Mouse (Mus musculus): ENCODE data around the gene Zbtb37. TPM values are rescaled to one million over a fixed set of nuclear protein-coding genes. Genes with fewer than 3 reads are reported as not detected.
"Not testable (repeated sequence)": the region's sequence is repeated elsewhere in the genome, so short reads cannot be mapped to it uniquely, and the experiment has no call there.

The Zbtb37 gene
- total RNA-seq, 1 experiment from 2014 or later: 27.0 TPM

DNA sequence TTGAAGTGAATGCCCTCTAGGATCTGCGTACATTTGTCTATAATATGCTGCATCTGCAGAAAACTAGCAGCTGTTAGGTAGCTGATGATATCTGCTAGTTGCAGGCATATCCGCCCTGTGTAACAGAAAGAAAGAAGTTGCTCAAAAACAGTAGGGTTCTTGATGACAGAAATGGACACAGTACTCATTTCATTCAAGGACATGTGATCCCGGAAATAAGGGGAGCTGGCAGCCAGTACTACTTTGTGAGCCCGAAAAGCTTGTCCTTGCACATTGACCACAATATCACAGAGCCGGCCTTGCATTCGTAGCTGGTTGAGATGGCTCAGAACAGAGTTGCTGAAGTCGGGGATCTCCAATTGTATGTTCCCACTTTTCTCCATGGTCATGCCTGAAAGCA, 2.3 kb downstream of the Zbtb37 start:
- peak; percentile 49 for DNase-seq

DNA sequence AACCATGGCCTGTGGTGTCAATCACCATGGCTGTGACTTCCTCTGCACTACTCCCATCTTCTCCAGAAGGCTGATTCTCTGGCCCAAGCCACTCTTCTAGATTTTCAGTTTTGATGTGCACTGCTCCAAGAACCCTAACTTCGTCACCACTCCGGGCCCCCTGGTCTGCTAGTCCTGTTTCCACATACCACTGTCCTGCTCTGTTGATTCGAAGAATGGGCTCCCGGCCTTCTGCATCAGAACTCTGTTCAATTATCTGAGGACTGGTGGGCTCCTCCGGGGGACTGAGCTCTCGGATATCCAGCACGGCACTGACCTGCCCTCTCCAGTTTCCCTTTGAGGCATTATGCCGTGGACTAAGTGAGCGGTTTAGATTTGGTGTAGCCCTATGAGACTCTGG, 2.8 kb downstream of the Zbtb37 start:
- DNase-seq: no peak

DNA sequence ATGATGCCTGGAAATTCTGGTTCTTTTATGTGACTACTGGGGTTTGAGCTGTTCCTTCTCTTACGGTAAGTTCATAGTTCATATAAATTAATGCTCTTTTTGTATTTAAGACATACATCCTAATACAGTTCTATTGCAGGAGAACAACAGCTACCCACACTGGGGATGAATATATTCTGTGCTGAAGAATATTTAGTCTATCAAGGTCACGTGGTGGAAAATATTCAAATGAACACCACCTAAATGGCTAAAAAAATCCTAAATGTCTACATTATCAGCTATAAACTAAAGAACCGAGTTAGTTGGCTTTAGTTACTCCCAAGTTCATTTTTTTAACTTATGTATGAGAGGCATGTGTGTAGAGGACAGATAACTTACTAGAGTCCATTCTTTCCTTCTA, 4.6 kb downstream of the Zbtb37 start:
- DNase-seq: no peak

DNA sequence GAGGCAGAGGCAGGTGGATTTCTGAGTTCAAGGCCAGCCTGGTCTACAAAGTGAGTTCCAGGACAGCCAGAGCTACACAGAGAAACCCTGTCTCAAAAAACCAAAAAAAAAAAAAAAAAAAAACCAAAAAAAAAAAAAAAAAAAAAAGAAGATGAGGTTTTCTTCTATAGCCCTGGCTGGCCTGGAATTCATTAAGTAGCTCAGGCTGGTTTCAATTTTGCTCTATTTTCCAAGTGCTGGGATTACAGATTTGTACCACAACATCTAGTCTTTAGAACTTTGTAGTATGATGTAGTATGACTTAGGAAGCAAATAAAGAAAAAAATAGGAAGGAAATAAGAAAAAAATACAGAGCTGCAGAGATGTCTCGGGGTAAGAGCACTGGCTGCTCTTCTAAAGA, 6.2 kb downstream of the Zbtb37 start:
- not testable (repeated sequence) for DNase-seq

DNA sequence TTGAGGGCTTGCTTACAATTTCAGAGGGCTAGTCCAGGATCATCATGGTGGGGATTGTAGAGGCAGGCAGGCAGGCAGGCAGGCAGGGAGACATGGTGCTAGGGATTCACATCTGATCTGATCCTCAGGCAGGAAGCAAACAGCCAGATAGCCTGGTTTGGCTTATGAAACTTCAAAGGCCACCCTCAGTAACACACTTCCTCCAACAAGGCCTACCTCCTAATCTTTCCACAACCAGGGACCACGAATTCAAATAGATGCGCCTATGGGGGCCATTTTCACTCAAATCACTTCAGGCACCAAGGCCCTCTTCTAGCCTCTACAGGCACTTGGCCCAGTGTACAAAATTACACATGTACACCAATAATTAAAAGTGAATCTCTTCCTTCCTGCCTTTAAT, 7.5 kb downstream of the Zbtb37 start:
- no peak for DNase-seq

DNA sequence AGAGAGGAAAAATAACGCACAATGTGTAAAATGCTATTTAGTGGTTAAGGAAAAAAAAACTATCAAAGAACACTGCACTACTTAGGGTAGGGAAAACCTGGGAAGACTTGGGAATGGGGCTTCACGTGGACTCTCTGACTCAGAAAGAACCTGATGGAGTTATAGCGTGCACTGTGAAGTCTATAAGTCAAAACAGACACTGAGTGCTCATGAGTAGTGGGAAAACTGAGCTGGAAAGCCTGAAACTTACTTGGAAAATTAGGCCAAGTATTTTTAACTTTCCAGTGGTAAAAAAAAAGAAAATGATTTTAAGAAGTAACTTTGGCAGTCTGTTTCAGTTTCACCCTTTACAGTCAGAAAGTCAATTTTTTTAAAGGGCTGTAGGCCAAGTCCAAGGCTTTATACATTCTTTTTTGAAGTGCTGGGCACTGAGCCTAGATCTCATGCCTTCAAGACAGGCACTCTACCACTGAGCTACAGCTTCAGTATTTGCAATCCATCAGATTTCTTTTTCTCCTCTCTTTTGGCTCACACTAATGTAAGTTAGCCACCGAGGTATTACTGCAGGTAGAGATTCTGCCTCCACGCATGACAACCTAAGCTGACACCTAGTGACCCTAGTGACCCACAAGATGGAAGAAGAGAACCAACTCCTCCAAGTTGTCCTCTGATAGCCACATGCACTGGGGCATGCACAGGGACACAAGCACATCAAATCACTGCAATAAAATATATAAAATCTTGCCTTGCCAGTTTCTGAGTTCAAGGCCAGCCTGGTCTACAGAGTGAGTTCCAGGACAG, 9.0 kb downstream of the Zbtb37 start:
- DNase-seq: no peak

DNA sequence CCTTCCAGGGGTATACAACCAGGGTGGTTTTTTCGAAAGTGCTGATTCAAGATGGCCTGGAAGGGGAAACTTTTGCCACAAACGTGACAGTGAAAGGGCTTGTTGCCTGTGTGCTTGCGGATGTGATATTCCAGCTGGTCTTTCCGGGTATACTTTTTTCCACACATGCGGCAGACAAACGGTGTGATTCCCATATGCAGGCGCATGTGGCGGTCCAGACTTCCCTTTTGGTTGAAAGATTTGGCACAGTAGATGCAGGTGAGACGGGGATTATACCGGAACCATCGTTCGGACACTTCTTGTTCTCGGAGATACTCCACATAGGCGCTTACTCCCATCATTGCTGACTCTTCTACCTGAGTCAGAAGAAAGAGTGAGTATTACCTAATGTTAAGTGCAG, 14.6 kb downstream of the Zbtb37 start:
- no peak for DNase-seq

DNA sequence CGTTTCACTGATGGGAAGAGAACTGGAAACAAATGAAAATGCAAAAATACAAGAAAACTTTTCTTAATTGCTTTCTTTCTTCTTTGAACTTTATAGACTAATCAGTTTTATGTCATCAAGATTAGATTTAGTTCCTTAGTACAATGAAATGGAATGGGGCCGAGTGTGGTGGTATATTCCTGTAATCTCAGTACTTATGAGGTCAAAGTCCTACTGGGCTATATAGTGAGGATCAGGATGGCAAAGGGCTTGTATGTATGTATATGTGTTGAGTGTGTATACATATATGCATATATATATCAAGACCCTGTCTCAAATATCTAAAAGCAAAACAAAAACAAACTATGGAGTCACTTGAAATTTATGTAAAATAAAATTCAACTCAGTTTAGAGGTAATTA, 18.3 kb downstream of the Zbtb37 start:
- no peak for DNase-seq

DNA sequence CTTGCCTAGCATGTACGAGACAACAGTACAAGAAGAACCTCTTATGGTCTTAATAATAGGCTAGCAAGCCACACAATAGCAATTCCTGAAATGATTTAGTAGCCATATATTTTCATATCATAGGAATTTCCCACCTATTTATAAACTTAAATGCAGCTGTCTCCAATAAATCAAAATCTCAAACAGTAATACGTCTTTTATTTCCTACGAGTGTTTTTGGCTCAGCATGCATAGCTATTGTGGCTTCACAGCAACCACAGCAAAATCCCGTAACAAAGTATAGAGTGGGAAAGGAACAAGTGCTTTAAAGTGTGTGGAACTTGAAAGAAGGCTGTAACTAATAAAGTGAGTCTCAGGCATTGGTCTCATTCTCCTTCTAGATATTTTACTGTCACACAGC, 24.2 kb downstream of the Zbtb37 start:
- DNase-seq: no peak

DNA sequence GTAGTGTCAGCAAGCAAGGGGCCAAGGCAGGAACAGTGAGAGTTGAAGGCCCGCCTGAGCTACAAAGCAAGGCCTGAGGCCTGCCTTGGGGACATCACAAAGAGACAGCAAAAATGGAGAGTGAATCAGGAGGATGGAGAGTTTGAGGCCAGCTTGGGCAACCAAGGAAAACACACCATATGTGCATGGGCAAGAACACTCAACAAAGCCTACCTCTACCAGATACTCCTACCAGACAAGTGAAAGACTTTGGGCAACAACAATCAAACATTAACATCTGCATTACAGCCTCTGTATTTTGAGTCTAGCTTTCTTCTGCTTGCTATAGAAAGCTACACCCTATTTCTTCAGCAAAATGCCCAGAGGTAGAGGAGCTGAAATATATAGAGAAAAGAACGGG, 26.6 kb downstream of the Zbtb37 start:
- no peak for DNase-seq

DNA sequence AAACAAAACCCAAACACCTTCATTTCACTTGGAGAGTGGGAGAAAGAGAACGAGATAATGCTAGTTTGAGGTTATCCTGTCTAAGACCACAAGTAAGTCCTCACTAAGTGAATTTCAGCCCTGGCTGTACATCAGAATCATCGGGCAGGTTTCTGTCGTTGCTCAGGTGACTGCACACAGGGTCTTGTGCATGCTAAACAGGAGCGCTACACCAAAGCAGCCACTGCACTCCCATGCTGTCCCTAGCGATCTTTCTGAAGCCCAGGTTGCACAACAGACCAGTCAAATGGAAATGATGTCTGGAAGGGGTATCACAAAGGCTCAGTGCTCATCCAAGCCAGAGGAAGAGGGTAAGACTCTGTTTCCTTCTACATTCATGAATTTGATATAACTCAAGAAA, 28.2 kb downstream of the Zbtb37 start:
- no peak for DNase-seq

DNA sequence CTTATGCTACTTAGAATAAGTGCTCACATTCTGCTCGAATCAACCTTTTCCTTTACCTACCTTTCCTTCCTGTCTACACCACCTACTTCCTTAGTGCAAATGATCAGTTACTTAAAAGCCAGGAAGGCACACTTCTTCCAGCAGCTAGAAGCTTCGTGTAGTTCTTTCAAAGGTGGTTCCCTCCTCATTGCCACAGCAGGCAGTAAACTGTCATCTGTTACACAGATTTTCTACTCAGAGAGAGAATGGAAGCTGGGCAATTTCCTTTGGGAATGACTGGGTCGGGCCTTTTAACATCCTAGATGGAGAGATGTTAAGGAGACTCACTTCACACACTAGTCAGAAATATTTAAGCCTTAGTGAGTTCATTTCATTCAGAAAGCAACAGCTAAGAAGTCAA, 29.1 kb downstream of the Zbtb37 start:
- DNase-seq: no peak

DNA sequence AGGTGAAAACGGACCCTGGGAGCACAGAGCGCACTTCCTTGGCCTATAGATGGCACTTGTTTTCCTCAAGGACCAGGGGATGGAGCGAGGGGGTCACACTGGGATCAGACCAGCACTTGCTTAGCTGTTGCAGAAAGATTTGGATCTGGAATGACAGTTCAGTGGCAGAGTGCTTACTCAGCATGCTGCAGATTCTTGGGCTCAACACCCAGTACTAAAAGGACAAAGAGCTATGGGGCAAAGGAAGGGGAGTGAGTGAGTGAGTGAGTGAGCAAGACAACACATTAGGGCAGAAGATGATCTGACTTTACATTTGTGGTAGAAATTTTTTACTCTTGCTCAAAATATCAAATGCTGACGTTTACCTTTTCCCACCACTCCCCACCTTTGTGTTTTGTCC, 29.7 kb downstream of the Zbtb37 start:
- DNase-seq: no peak

DNA sequence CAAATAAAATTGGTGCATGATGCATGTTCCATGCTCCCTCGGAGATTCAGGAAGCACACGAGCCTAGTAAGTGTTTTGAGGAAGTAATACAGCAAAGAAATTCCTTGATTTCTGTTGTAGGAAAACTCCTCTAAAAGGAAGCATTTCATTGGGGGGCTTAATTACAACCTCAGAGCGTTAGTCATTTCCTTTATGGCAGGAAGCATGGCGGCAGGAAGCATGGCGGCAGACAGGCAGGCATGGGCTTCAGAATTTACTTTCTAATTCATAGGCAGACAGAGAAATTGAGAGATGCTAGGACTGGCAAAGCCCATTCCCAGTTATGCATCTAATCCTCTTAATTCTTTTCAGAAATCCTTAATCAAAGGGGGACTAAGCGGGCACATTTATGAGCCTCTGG, 40.8 kb downstream of the Zbtb37 start:
- DNase-seq: no peak

DNA sequence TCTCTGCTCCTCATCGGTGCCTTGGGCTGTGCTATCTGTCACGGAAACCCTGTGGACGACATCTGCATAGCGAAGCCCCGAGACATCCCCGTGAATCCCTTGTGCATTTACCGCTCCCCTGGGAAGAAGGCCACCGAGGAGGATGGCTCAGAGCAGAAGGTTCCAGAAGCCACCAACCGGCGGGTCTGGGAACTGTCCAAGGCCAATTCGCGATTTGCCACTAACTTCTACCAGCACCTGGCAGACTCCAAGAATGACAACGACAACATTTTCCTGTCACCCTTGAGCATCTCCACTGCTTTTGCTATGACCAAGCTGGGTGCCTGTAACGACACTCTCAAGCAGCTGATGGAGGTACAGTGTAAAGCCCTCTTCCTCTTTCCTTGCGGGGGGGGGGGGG, 45.3 kb downstream of the Zbtb37 start:
- DNase-seq: no peak

DNA sequence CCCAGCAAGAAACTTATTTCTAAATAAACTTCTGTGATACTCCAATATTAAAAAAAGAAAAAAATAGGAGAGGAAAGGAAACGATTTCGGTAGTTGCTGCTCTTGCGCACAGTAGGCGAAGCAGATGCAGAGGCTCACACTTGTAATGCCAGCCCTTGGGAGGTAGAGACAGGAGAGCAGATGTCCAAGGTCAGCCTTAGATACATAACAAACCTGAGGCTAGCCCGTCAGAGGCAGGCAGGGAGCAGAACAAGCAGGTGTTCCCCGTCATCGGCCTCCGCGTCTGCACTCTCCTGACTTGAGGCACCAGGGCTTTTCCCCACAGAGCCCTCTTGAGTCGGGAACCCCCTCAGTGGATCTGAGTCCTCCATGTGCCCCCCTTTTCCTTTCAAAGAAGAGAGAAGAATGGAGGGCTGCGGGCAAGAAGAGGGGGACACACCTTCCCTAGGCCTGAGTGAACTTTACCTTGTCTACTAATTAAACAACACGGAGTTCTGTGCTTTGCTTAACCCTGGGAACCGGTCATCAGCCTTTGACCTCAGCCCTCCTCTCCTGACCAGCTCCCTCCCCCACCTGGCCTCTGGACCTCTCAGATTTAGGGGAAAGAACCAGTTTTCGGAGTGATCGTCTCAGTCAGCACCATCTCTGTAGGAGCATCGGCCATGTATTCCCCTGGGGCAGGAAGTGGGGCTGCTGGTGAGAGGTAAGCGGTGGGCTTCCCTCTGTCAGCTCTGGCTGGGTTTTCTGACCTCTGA, 47.6 kb downstream of the Zbtb37 start:
- no peak for DNase-seq

DNA sequence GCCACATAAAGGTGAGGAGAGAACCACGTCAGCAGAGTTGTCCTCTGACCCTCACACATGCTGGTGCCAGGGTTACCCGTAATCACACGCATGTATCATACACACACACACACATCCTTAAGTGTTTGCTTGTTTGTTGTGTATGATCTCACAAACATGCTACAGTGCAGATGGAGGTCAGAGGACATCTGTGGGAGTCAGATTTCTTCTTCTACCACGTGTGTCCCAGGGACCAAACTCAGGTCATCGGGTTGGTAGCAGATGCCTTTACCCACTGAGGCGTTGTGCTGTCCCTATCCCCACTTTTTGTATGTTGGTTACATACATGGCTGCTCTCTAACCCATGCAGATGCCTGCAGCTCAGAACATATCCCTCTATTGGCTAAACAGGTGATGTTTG, 49.2 kb downstream of the Zbtb37 start:
- no peak for DNase-seq

DNA sequence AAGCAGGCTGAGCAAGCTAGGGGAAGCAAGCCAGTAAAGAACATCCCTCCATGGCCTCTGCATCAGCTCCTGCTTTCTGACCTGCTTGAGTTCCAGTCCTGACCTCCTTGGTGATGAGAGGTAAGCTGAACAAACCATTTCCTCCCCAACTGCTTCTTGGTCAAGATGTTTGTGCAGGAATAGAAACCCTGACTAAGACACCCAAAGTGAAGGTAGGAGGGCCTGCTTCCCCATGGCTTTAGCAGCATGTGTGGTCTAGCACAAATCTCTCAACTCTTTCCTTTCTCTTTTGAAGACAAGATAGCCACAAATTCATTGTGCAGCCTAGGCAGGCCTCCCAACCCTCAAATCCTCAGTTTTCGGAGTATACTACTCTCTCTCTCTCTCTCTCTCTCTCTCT, 49.9 kb downstream of the Zbtb37 start:
- DNase-seq: not testable (repeated sequence)

DNA sequence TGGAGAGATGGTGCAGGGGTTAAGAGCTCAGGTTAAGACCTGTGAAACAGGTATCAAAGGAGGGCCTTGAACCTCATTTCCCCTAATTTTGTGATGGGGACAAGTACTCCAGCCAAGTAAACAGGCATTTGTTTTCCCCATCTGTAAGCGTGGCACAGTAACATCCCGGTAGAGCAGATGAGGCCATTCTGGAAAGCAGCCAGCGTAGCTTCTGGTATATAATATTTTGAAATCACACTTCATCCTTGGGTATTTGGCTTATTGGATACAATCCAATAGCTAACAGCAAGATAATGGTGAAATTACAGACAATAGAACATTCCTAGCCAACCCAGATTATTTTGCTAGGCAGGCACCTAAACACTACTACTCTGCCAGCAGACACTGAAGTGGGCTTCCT, 51.8 kb downstream of the Zbtb37 start:
- DNase-seq: no peak

DNA sequence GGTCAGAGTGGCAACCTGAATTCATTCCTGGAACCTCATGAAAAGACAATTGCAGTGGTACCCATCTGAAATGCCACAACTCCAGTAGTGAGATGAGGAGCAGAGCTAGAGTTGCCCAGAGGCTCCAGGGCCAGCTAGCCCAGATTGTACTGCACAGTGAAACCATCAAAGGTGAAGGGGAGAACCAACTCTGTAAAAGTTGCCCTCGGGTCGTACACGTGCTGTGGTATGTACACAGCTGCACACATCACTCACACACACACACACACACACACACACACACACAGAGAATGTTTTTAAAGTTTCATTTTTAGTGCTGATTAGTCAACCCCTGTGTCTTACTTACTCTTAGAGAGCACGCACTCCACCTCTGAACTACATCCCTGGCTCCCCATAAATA, 53.3 kb downstream of the Zbtb37 start:
- no peak for DNase-seq

DNA sequence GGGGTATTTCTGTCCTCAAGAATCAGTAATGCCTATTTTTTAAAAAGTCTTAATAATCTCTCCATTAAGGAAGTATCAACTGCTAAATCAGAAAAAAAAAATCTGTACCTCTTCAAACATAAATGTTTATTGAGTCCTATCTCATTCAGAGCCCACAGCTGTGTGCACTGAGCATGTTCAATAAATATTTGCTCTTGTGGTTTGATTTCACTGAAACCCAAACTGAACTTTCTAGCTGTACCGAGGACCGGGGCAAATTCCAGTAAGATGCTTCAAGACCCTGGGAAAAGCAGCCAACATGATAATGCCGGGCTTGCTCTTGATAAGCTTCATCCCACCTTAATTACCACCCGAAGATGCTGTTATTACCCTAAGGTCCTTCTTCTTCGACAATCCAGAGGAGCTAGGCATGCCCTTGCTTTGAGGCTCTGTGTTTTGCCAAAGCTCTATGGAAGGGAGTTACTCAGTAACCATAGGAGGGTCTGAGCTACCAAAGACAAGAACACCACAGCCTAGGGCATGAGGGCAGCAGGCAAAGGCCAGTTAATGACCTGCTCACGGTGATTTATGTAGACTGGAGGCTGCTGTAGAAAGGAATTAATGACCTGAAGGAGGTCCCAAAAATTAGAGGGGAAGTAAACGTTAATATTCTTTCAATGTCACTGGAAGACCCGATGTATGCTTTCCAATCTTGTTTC, 54.0 kb downstream of the Zbtb37 start:
- DNase-seq: no peak

DNA sequence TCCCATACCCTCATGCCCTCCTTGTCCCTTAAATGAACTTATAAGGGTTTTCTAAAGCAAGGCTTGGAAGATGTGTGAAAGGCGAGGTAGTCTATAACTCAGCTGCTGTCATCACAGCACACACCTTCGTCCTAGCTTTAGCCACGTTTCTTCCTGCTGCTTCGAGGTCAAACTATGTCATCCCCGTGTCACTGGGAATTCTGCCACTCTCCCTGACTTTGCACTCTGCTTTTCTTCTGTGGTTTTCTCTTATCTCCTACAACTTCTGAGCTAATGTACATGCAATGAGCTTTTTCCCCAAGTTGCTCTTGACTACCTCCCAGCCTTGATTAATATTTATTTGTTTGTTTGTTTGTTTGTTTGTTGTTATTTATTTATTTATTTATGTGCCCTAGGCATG, 54.6 kb downstream of the Zbtb37 start:
- no peak for DNase-seq

DNA sequence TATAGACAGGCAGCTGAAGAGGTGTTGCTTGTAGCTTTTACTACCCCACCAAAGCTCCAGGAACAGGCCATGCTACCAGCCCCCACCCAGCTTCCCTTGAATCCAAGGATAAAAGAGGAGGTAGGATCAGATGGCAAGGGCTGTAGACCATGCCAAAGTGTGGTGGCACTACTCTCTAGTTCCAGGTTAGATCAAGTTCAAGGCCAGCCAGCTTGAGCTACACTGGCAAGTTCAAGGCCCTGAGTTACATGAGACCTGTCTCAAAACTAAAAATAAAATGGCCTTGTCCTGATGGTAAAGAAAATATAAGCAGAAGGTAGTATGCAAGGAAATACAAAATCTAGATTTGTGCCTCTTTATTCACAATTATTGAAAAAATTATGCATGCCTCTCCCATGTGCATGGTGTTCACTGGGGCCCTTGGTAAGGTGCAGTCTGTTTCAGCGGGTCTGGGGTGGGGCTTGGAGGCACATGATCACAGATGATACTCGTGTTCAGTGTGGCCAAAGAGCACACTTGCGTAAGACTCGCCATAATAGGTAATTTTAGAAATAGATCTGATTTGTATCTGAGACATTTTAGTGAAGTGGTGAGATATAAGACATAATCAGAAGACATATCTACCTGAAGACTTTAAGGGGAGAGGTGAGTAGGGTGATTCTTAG, 56.4 kb downstream of the Zbtb37 start, which contains the start of gene Serpinc1:
Gene Serpinc1 (plus strand): TSS at position 515 of the 665 bp plus-strand sequence.
- DNase-seq: no peak

All from adrenal gland, postnatal 25 days (tissue).